Mouse (Mus musculus) kidney, adult 2 months (tissue): ENCODE results near the gene Dchs2.

Experiments used
- CTCF ChIP-seq: fragments of 200-500 bp; conservative IDR thresholded peaks from 2 replicates; pipeline ENCODE4 v1.5.1; 2011; ENCODE audit warnings: low read depth, mild to moderate bottlenecking, control low read depth, low read length, moderate library complexity, mixed read lengths; ENCODE audit not compliant: insufficient read depth, insufficient read length
- POLR2A ChIP-seq: fragments of 200-500 bp; IDR thresholded peaks from one replicate; pipeline ENCODE4 v1.6.1; 2011; ENCODE audit warnings: low read depth, low read length, control low read depth

GRCm38 (mm10) chr3:83220101-83220500 lies 92.4 kb downstream of the Dchs2 start:
- TF ChIP-seq POLR2A: no peak
- no peak for TF ChIP-seq CTCF
